Mouse (Mus musculus) MEL (cell line): ENCODE data around the gene Sipa1l3. TPM values are rescaled to one million over a fixed set of nuclear protein-coding genes. Genes with fewer than 3 reads are reported as not detected.

Experiments used
- DNase-seq: peaks from one replicate; pipeline ENCODE4 v3.0.0; 2011; ENCODE audit warnings: low read depth, low spot score
- H3K27ac ChIP-seq: 2 replicates; pipeline ENCODE4 v1.5.1; 2012; ENCODE audit warnings: low read depth, mild to moderate bottlenecking, control low read depth, low read length, moderate library complexity; ENCODE audit not compliant: control insufficient read depth
- H3K27me3 ChIP-seq, 2 experiments: fragments of 150-350 bp in 1 of 2; sonication (generic) in 1 of 2; 2 replicates each; pipeline ENCODE4 v1.6.1; 2012; ENCODE audit warnings: low read length in 2 of 2, mild to moderate bottlenecking in 2 of 2, improper control_type of control experiment in 1 of 2, moderate library complexity in 1 of 2; ENCODE audit not compliant: insufficient read depth in 2 of 2, control insufficient read depth in 1 of 2
- H3K36me3 ChIP-seq, 2 experiments: 2 replicates each; pipeline ENCODE4 v1.6.1; 2012 to 2014; ENCODE audit warnings: low read length in 2 of 2, improper control_type of control experiment in 1 of 2, inconsistent platforms in 1 of 2, mild to moderate bottlenecking in 1 of 2; ENCODE audit not compliant: insufficient read depth in 2 of 2, control insufficient read depth in 1 of 2
- H3K4me1 ChIP-seq, 2 experiments: fragments of 150-350 bp in 1 of 2; sonication (generic) in 1 of 2; 2 replicates each; pipeline ENCODE4 v1.6.1; 2012; ENCODE audit warnings: low read length in 2 of 2, improper control_type of control experiment in 1 of 2, mild to moderate bottlenecking in 1 of 2; ENCODE audit not compliant: insufficient read depth in 2 of 2, control insufficient read depth in 1 of 2
- H3K4me3 ChIP-seq, 2 experiments: fragments of 150-350 bp in 1 of 2; sonication (generic) in 1 of 2; 2 replicates each; pipeline ENCODE4 v1.5.1; 2012; ENCODE audit warnings: low read depth in 2 of 2, low read length in 2 of 2, mild to moderate bottlenecking in 2 of 2, moderate library complexity in 2 of 2, control low read depth in 1 of 2, improper control_type of control experiment in 1 of 2; ENCODE audit not compliant: control insufficient read depth in 1 of 2, insufficient read depth in 1 of 2
- H3K79me2 ChIP-seq: 2 replicates; pipeline ENCODE4 v1.6.1; 2012; ENCODE audit warnings: mild to moderate bottlenecking, low read length, moderate library complexity; ENCODE audit not compliant: control insufficient read depth, poor library complexity, insufficient read depth
- H3K9ac ChIP-seq: 2 replicates; pipeline ENCODE4 v1.6.1; 2012; ENCODE audit warnings: low read depth, mild to moderate bottlenecking, control low read depth, low read length, moderate library complexity; ENCODE audit not compliant: control insufficient read depth, poor library complexity, severe bottlenecking
- H3K9me3 ChIP-seq: fragments of 150-350 bp; sonication (generic); replicated peaks from 2 replicates; pipeline ENCODE4 v1.6.1; 2012; ENCODE audit warnings: mild to moderate bottlenecking, low read length, improper control_type of control experiment, moderate library complexity; ENCODE audit not compliant: insufficient read depth
- CHD2 ChIP-seq: IDR thresholded peaks from 2 replicates; pipeline ENCODE4 v1.6.1; 2011; ENCODE audit warnings: low read length, improper control_type of control experiment
- CTCF ChIP-seq, 3 experiments: IDR thresholded peaks in 2 of 3; conservative IDR thresholded peaks in 1 of 3; 2 replicates each; pipeline ENCODE4 v1.5.1; 2011 to 2012; ENCODE audit warnings: low read length in 3 of 3, low read depth in 2 of 3, mild to moderate bottlenecking in 2 of 3, improper control_type of control experiment in 1 of 3, inconsistent platforms in 1 of 3, mixed read lengths in 1 of 3, moderate library complexity in 1 of 3; ENCODE audit not compliant: control insufficient read depth in 1 of 3, insufficient read depth in 1 of 3, poor library complexity in 1 of 3, severe bottlenecking in 1 of 3
- E2F4 ChIP-seq: IDR thresholded peaks from 2 replicates; pipeline ENCODE4 v1.6.1; 2011; ENCODE audit warnings: low read depth, low read length, improper control_type of control experiment, borderline replicate concordance
- ELF1 ChIP-seq: IDR thresholded peaks from 2 replicates; pipeline ENCODE4 v1.6.1; 2014; ENCODE audit warnings: low read depth, mild to moderate bottlenecking, inconsistent platforms, low read length, improper control_type of control experiment, moderate library complexity
- GABPA ChIP-seq: IDR thresholded peaks from 2 replicates; pipeline ENCODE4 v1.6.1; 2012; ENCODE audit warnings: low read depth, mild to moderate bottlenecking, inconsistent platforms, low read length, improper control_type of control experiment, moderate library complexity
- GATA1 ChIP-seq: IDR thresholded peaks from 2 replicates; pipeline ENCODE4 v1.6.1; 2011; ENCODE audit warnings: low read depth, low read length, improper control_type of control experiment
- HCFC1 ChIP-seq: IDR thresholded peaks from 2 replicates; pipeline ENCODE4 v1.6.1; 2012; ENCODE audit warnings: low read depth, mild to moderate bottlenecking, inconsistent platforms, low read length, improper control_type of control experiment, moderate library complexity
- KAT2A ChIP-seq: conservative IDR thresholded peaks from 2 replicates; pipeline ENCODE4 v1.6.1; 2012; ENCODE audit warnings: low read depth, low read length, improper control_type of control experiment, inconsistent platforms
- MAFK ChIP-seq: IDR thresholded peaks from 2 replicates; pipeline ENCODE4 v1.6.1; 2011; ENCODE audit warnings: low read depth, mild to moderate bottlenecking, low read length, improper control_type of control experiment, borderline replicate concordance
- MAX ChIP-seq: IDR thresholded peaks from 2 replicates; pipeline ENCODE4 v1.6.1; 2011; ENCODE audit warnings: low read length, improper control_type of control experiment
- MXI1 ChIP-seq: IDR thresholded peaks from 2 replicates; pipeline ENCODE4 v1.6.1; 2011; ENCODE audit warnings: mild to moderate bottlenecking, low read depth, low read length, improper control_type of control experiment
- MYC ChIP-seq: IDR thresholded peaks from 2 replicates; pipeline ENCODE4 v1.6.1; 2011; ENCODE audit warnings: low read depth, mild to moderate bottlenecking, low read length, improper control_type of control experiment, moderate library complexity
- POLR2A ChIP-seq, 2 experiments: IDR thresholded peaks; 2 replicates each; pipeline ENCODE4 v1.6.1; 2011 to 2012; ENCODE audit warnings: low read length in 2 of 2, mild to moderate bottlenecking in 2 of 2, control low read depth in 1 of 2, improper control_type of control experiment in 1 of 2, low read depth in 1 of 2, moderate library complexity in 1 of 2; ENCODE audit not compliant: control insufficient read depth in 1 of 2, insufficient read depth in 1 of 2, poor library complexity in 1 of 2
- POLR2AphosphoS2 ChIP-seq: IDR thresholded peaks from 2 replicates; pipeline ENCODE4 v1.6.1; 2011; ENCODE audit warnings: low read length, improper control_type of control experiment
- POLR2AphosphoS5 ChIP-seq: IDR thresholded peaks from 2 replicates; pipeline ENCODE4 v1.6.1; 2012; ENCODE audit warnings: low read depth, borderline replicate concordance, mild to moderate bottlenecking, inconsistent platforms, low read length, moderate library complexity, mixed read lengths
- RAD21 ChIP-seq: IDR thresholded peaks from 2 replicates; pipeline ENCODE4 v1.6.1; 2011; ENCODE audit warnings: mild to moderate bottlenecking, low read depth, low read length, improper control_type of control experiment
- RCOR1 ChIP-seq: IDR thresholded peaks from 2 replicates; pipeline ENCODE4 v1.6.1; 2012; ENCODE audit warnings: low read depth, mild to moderate bottlenecking, inconsistent platforms, low read length, improper control_type of control experiment
- SMC3 ChIP-seq: IDR thresholded peaks from 2 replicates; pipeline ENCODE4 v1.6.1; 2011; ENCODE audit warnings: low read depth, low read length, improper control_type of control experiment
- TAL1 ChIP-seq: IDR thresholded peaks from 2 replicates; pipeline ENCODE4 v1.6.1; 2012; ENCODE audit warnings: mild to moderate bottlenecking, inconsistent platforms, low read length, moderate library complexity, mixed read lengths
- TBP ChIP-seq: IDR thresholded peaks from 2 replicates; pipeline ENCODE4 v1.8.0; 2011; ENCODE audit warnings: low read depth, low read length, improper control_type of control experiment
- UBTF ChIP-seq: IDR thresholded peaks from 2 replicates; pipeline ENCODE4 v1.6.1; 2012; ENCODE audit warnings: low read depth, mild to moderate bottlenecking, inconsistent platforms, low read length, improper control_type of control experiment, moderate library complexity, borderline replicate concordance; ENCODE audit not compliant: insufficient read depth
- ZC3H11A ChIP-seq: IDR thresholded peaks from 2 replicates; pipeline ENCODE4 v1.6.1; 2012; ENCODE audit warnings: low read depth, mild to moderate bottlenecking, inconsistent platforms, low read length, improper control_type of control experiment
- ZMIZ1 ChIP-seq: IDR thresholded peaks from 2 replicates; pipeline ENCODE4 v1.6.1; 2012; ENCODE audit warnings: low read depth, mild to moderate bottlenecking, inconsistent platforms, low read length, improper control_type of control experiment, moderate library complexity
- polyA plus RNA-seq, 2 experiments: library from polyadenylated mRNA; stranded (reverse) in 1 of 2; unstranded in 1 of 2; fragments of >175 nt in 1 of 2; fragments of >200 nt in 1 of 2; gene quantifications; 2 replicates each; pipeline versions ENCODE4 v1.2.1 to v1.2.4; 2012; ENCODE audit warnings: low replicate concordance in 2 of 2, low read depth in 1 of 2; ENCODE audit not compliant: insufficient read length in 2 of 2, insufficient read depth in 1 of 2, missing spikeins in 1 of 2
- total RNA-seq: library from RNA; depleted of rRNA; stranded (reverse); fragments of 300-350 nt; gene quantifications from 2 replicates; pipeline ENCODE4 v1.2.3, GENCODE M21; 2012

The Sipa1l3 gene
- total and polyA plus RNA-seq, 3 experiments = 14.9 to 49.4 TPM; not detected in 1

DNA sequence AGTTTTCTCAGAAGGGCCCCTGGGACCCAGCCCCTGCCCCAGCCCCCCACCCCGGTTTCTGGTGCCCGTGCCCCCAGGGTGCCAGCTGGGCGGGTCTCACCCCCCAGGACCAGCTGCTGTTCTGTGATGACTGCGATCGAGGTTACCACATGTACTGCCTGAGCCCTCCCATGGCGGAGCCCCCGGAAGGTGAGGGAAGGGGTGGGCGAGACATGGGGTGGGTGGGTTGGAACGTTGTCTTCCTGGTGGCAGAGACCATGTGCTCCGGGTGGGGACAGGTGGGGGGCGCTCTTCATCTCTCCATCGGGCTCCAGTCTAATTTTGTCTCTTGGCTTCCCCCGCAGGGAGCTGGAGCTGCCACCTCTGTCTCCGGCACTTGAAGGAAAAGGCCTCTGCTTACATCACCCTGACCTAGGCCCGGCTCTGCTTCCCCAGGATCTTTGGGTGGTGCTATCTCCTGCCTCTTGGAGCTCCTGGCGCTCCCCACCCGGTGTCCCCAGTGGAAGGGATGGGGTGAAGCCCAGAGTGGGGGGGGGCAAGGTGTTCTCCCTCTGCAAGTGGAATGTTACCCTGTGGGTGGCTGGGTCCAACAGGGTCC is 202.2 kb downstream of the Sipa1l3 start:
- Histone ChIP-seq H3K4me3 (no peak overlapping the region), H3K36me3 (peaks cover 0 to 34% of the 10 kb centered on the region in 2 experiments; a peak in 2 of 4 replicates), H3K9ac (no peak overlapping the region), H3K27ac (no peak overlapping the region), H3K4me1 (peaks cover 28 to 42% of the 10 kb centered on the region in 2 experiments), H3K27me3 (no peaks in the 10 kb centered on the region), H3K9me3 (no peaks in the 10 kb centered on the region), H3K79me2 (no peaks in the 10 kb centered on the region)
- no peak for TF ChIP-seq ZC3H11A
- no peak for TF ChIP-seq RCOR1
- no peak for TF ChIP-seq MXI1
- no peak for TF ChIP-seq MYC
- TF ChIP-seq CHD2 = no peak
- TF ChIP-seq MAFK = no peak
- TF ChIP-seq CTCF (IDR thresholded peaks at IDR 0.05 in 2 of 3, conservative IDR thresholded peaks at IDR 0.05 in 1 of 3; ENCODE audit: control insufficient read depth in 1 of 3, insufficient read depth in 1 of 3, low read depth in 2 of 3, low read length in 3 of 3, poor library complexity in 1 of 3, severe bottlenecking in 1 of 3) = no peak
- no peak for TF ChIP-seq ELF1
- no peak for TF ChIP-seq TBP
- TF ChIP-seq RAD21 = no peak
- no peak for TF ChIP-seq GATA1
- no peak for TF ChIP-seq HCFC1
- no peak for TF ChIP-seq E2F4
- TF ChIP-seq POLR2AphosphoS2 = no peak
- no peak for TF ChIP-seq TAL1
- TF ChIP-seq UBTF = no peak
- no peak for TF ChIP-seq SMC3
- no peak for TF ChIP-seq ZMIZ1
- no peak for TF ChIP-seq POLR2A (IDR thresholded peaks at IDR 0.05; ENCODE audit: control insufficient read depth in 1 of 2, insufficient read depth in 1 of 2, low read depth in 1 of 2, low read length in 2 of 2, poor library complexity in 1 of 2)
- DNase-seq = no peak

DNA sequence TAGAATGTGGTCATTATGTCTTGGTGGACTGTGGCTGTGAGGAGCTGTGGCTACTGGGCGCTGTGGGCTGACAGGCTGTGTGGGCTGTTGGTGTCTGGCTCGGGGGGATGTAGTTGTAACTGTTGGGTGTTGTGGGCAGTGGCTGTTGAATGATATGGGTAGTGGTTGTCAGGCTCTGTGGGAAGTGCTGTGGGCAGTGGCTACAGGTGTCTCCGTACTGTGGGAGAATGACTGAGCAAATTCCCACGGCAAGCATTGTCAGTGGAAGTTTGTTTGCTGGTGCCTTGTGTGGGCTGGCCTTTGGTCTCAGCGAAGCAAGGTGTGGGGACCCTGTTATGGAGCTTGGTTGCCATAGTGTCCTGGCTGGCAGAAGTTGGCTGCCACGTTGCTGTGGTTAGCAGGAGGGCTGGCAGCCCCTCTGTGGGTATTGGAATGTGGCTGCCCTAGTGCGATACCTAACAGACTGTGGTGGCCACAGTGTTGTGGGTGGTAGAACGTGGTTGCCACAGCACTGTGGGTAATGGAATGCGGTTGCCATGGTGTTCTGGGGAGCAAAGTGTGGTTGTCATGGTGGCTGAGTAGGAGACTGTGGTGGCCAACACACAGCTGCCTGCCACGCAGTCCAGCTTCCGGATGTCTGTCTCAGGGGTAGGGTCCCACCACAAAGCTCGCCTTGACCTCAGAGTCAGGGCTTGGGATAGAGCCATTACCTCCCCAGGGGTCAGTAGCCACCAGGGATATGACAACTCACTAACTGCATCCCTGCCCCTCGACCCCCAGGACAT is 203.4 kb downstream of the Sipa1l3 start:
- Histone ChIP-seq H3K9me3 (no peaks in the 10 kb centered on the region), H3K27me3 (no peaks in the 10 kb centered on the region), H3K27ac (no peak overlapping the region), H3K79me2 (no peaks in the 10 kb centered on the region), H3K4me3 (no peak overlapping the region), H3K9ac (no peak overlapping the region), H3K36me3 (peaks cover 0 to 32% of the 10 kb centered on the region in 2 experiments; a peak in 2 of 4 replicates)
- no peak for DNase-seq
- TF ChIP-seq ZMIZ1 (no peak), POLR2AphosphoS2 (no peak), HCFC1 (no peak), RCOR1 (no peak), KAT2A (no peak), POLR2AphosphoS5 (no peak), MAX (no peak), GABPA (no peak)
- TF ChIP-seq, all 39 proteins: peak for 0
- H3K4me1 ChIP-seq = peaks cover 27 to 42% of the 10 kb centered on the region in 2 experiments
